Mouse (Mus musculus) liver, postnatal 0 days (tissue): ENCODE results near the gene Stat3. TPM values are rescaled to one million over a fixed set of nuclear protein-coding genes. Genes with fewer than 3 reads are reported as not detected.
A peak's percentile ranks its signal among the peaks of the same experiment; 100 is the strongest.

Experiments
- ATAC-seq: fragments of 200-750 bp; cut with Nextera tagmentation; 2 replicates; pipeline ENCODE4 v1.8.0; 2017; ENCODE audit warnings: mild to moderate bottlenecking, moderate library complexity
- DNase-seq: peaks from one replicate; pipeline ENCODE4 v3.0.0-alpha.2; 2016
- H3K27ac ChIP-seq: fragments of 300-500 bp; sonication (generic); 2 replicates; pipeline ENCODE4 v1.5.1; 2014; ENCODE audit warnings: antibody characterized with exemption, moderate library complexity, mild to moderate bottlenecking, low read depth
- H3K27me3 ChIP-seq: fragments of 300-500 bp; sonication (generic); 2 replicates; pipeline ENCODE4 v1.6.1; 2014; ENCODE audit warnings: low read length, control low read depth, mixed read lengths; ENCODE audit not compliant: insufficient read depth
- H3K36me3 ChIP-seq: fragments of 300-500 bp; sonication (generic); replicated peaks from 2 replicates; pipeline ENCODE4 v1.6.1; 2014; ENCODE audit warnings: mild to moderate bottlenecking, control low read depth, low read length, moderate library complexity, mixed read lengths; ENCODE audit not compliant: insufficient read depth
- H3K4me1 ChIP-seq: fragments of 300-500 bp; sonication (generic); 2 replicates; pipeline ENCODE4 v1.6.1; 2014; ENCODE audit warnings: antibody characterized with exemption, mild to moderate bottlenecking, control low read depth; ENCODE audit not compliant: insufficient read depth
- H3K4me2 ChIP-seq: fragments of 300-500 bp; sonication (generic); 2 replicates; pipeline ENCODE4 v1.6.1; 2014; ENCODE audit warnings: low read depth, mild to moderate bottlenecking, low read length, moderate library complexity, mixed read lengths
- H3K4me3 ChIP-seq: fragments of 300-500 bp; sonication (generic); 2 replicates; pipeline ENCODE4 v1.5.1; 2014; ENCODE audit warnings: low read depth, low read length
- H3K9ac ChIP-seq: fragments of 300-500 bp; sonication (generic); replicated peaks from 2 replicates; pipeline ENCODE4 v1.6.1; 2014; ENCODE audit warnings: mild to moderate bottlenecking, moderate library complexity
- H3K9me3 ChIP-seq: fragments of 300-500 bp; sonication (generic); 2 replicates; pipeline ENCODE4 v1.6.1; 2016; ENCODE audit warnings: mild to moderate bottlenecking, control low read depth, low read length, mixed read lengths
- CTCF ChIP-seq: sonication (generic); IDR thresholded peaks from 2 replicates; pipeline ENCODE4 v1.5.1; 2016; ENCODE audit warnings: antibody characterized with exemption, low read depth
- EP300 ChIP-seq: IDR thresholded peaks from 2 replicates; pipeline ENCODE4 v1.6.1; 2016; ENCODE audit warnings: antibody characterized with exemption, low read depth, mild to moderate bottlenecking
- WGBS: fragments of 180-500 bp; shearing (Covaris S2); extraction: QIAGEN DNeasy Blood & Tissue Kit; methylation state at CpG from one replicate; pipeline ENCODE4 v1.1.7; 2014; ENCODE audit not compliant: insufficient replicate concordance; 5-methylcytosine and 5-hydroxymethylcytosine counted together
- polyA plus RNA-seq: library from polyadenylated mRNA; unstranded; fragments of >200 nt; fragmentation: Nextera tagmentation; extraction: Ambion mirVana; gene quantifications from 2 replicates; pipeline ENCODE4 v1.2.1, GENCODE M21; 2015

Gene Stat3
- polyA plus RNA-seq, 1 experiment from 2014 or later, result 53.7 TPM

- 32% methylated on average over 3 of the region's 3 CpGs for WGBS
- peaks cover 15% of the 10 kb centered on the region for H3K4me1 ChIP-seq
- DNase-seq (no peak), ATAC-seq (no peak)
- no peak overlapping the region for H3K4me3 ChIP-seq
- no peak overlapping the region for H3K4me2 ChIP-seq
- TF ChIP-seq CTCF (no peak), EP300 (no peak)
- 0 out of 2 replicates have a peak overlapping the region, but pooled peaks have one; percentile 30 for H3K27ac ChIP-seq
- H3K27me3 ChIP-seq, result no peaks in the 10 kb centered on the region
- H3K36me3 ChIP-seq, result peaks cover 3% of the 10 kb centered on the region; the same call in 1 of the 2 replicates
- no peak overlapping the region for H3K9ac ChIP-seq
- no peaks in the 10 kb centered on the region for H3K9me3 ChIP-seq
Observed at GRCm38 (mm10) chr11:100959826-100960225, 20.5 kb upstream of the Stat3 start.

GRCm38 (mm10) chr11:100959464-100959810 lies 20.1 kb upstream of the Stat3 start:
- Histone ChIP-seq H3K4me2 (no peak overlapping the region), H3K4me1 (peaks cover 15% of the 10 kb centered on the region), H3K27ac (no peak overlapping the region), H3K9ac (no peak overlapping the region), H3K36me3 (peaks cover 3% of the 10 kb centered on the region; the same call in 1 of the 2 replicates), H3K4me3 (no peak overlapping the region), H3K9me3 (no peaks in the 10 kb centered on the region), H3K27me3 (no peaks in the 10 kb centered on the region)
- peak; percentile 79 for DNase-seq
- WGBS, result 9% methylated on average over 14 of the region's 14 CpGs
- no peak for ATAC-seq
- TF ChIP-seq CTCF (peak; percentile 78), EP300 (no peak)

GRCm38 (mm10) chr11:100958613-100959463 lies 19.5 kb upstream of the Stat3 start:
- Histone ChIP-seq H3K9ac (no peak overlapping the region), H3K4me2 (no peak overlapping the region), H3K27ac (no peak overlapping the region), H3K4me3 (no peak overlapping the region), H3K4me1 (peaks cover 15% of the 10 kb centered on the region), H3K27me3 (no peaks in the 10 kb centered on the region), H3K9me3 (no peaks in the 10 kb centered on the region), H3K36me3 (peaks cover 3% of the 10 kb centered on the region; the same call in 1 of the 2 replicates)
- 57% methylated on average over 76 of the region's 76 CpGs for WGBS
- DNase-seq (no peak), ATAC-seq (no peak)
- TF ChIP-seq CTCF (no peak), EP300 (no peak)

GRCm38 (mm10) chr11:100957915-100958469 lies 18.7 kb upstream of the Stat3 start:
- TF ChIP-seq EP300 (no peak), CTCF (no peak)
- DNase-seq (no peak), ATAC-seq (no peak)
- no peaks in the 10 kb centered on the region for H3K9me3 ChIP-seq
- no peak overlapping the region for H3K4me2 ChIP-seq
- H3K4me3 ChIP-seq, result no peak overlapping the region
- 51% methylated on average over 6 of the region's 6 CpGs for WGBS
- no peaks in the 10 kb centered on the region for H3K27me3 ChIP-seq
- no peak overlapping the region for H3K27ac ChIP-seq
- no peak overlapping the region for H3K9ac ChIP-seq
- H3K4me1 ChIP-seq, result peaks cover 15% of the 10 kb centered on the region
- peaks cover 3% of the 10 kb centered on the region; the same call in 1 of the 2 replicates for H3K36me3 ChIP-seq

GRCm38 (mm10) chr11:100957244-100957643 lies 17.9 kb upstream of the Stat3 start:
- TF ChIP-seq CTCF (peak; percentile 95), EP300 (no peak)
- ATAC-seq, result peak; percentile 16; the same call in 1 of the 2 replicates
- peak; percentile 91 for DNase-seq
- Histone ChIP-seq H3K4me1 (peaks cover 14% of the 10 kb centered on the region), H3K36me3 (peaks cover 3% of the 10 kb centered on the region; the same call in 1 of the 2 replicates), H3K9me3 (no peaks in the 10 kb centered on the region), H3K4me2 (no peak overlapping the region), H3K9ac (no peak overlapping the region), H3K27ac (no peak overlapping the region), H3K27me3 (no peaks in the 10 kb centered on the region), H3K4me3 (no peak overlapping the region)
- 4% methylated on average over 5 of the region's 5 CpGs for WGBS

GRCm38 (mm10) chr11:100949540-100949939 lies 10.2 kb upstream of the Stat3 start:
- 83% methylated on average over 1 of the region's 1 CpGs for WGBS
- Histone ChIP-seq H3K27me3 (no peaks in the 10 kb centered on the region), H3K4me2 (no peak overlapping the region), H3K27ac (no peak overlapping the region), H3K9me3 (peaks cover 6% of the 10 kb centered on the region), H3K4me3 (no peak overlapping the region), H3K9ac (no peak overlapping the region), H3K36me3 (no peaks in the 10 kb centered on the region), H3K4me1 (peaks cover 10% of the 10 kb centered on the region)
- TF ChIP-seq EP300, result no peak
- TF ChIP-seq CTCF, result peak; percentile 31
- ATAC-seq (no peak), DNase-seq (no peak)
